Mouse (Mus musculus) CH12.LX (cell line): ENCODE data around the gene Reep1. TPM values are rescaled to one million over a fixed set of nuclear protein-coding genes. Genes with fewer than 3 reads are reported as not detected.

ENCODE experiments used
- DNase-seq: peaks from one replicate; pipeline ENCODE4 v3.0.0-alpha.2; 2013; ENCODE audit errors: extremely low read depth
- H3K27ac ChIP-seq: 2 replicates; pipeline ENCODE4 v1.5.1; 2012; ENCODE audit warnings: low read depth, mild to moderate bottlenecking, control low read depth, moderate library complexity; ENCODE audit not compliant: insufficient read depth
- H3K27me3 ChIP-seq: replicated peaks from 2 replicates; pipeline ENCODE3; 2012; ENCODE audit warnings: inconsistent platforms
- H3K36me3 ChIP-seq, 2 experiments: replicated peaks in 1 of 2; 2 replicates each; pipeline versions ENCODE3 to v1.6.1; 2012; ENCODE audit warnings: inconsistent platforms in 1 of 2, low read length in 1 of 2, mild to moderate bottlenecking in 1 of 2, mixed read lengths in 1 of 2, moderate library complexity in 1 of 2; ENCODE audit not compliant: control insufficient read depth in 1 of 2, insufficient read depth in 1 of 2
- H3K4me1 ChIP-seq, 2 experiments: 2 replicates each; pipeline ENCODE4 v1.6.1; 2012; ENCODE audit warnings: inconsistent platforms in 1 of 2, moderate library complexity in 1 of 2; ENCODE audit not compliant: insufficient read depth in 2 of 2, control insufficient read depth in 1 of 2
- H3K4me2 ChIP-seq: 2 replicates; pipeline ENCODE4 v1.6.1; 2012; ENCODE audit warnings: low read depth, mild to moderate bottlenecking, control low read depth; ENCODE audit not compliant: poor library complexity, insufficient read depth, severe bottlenecking
- H3K4me3 ChIP-seq, 3 experiments: fragments of 150-350 bp in 1 of 3; sonication (generic) in 1 of 3; replicated peaks in 1 of 3; 2 replicates each; pipeline versions ENCODE3 to v1.5.1; 2011 to 2012; ENCODE audit warnings: low read depth in 2 of 3, low read length in 2 of 3, mild to moderate bottlenecking in 2 of 3, moderate library complexity in 2 of 3, control low read depth in 1 of 3, improper control_type of control experiment in 1 of 3, inconsistent platforms in 1 of 3, mixed read lengths in 1 of 3; ENCODE audit not compliant: poor library complexity in 1 of 3
- H3K79me2 ChIP-seq: replicated peaks from 2 replicates; pipeline ENCODE4 v1.6.1; 2012; ENCODE audit warnings: mild to moderate bottlenecking, moderate library complexity; ENCODE audit not compliant: control insufficient read depth, poor library complexity, insufficient read depth, severe bottlenecking; ENCODE audit errors: extremely low read depth
- H3K9ac ChIP-seq: 2 replicates; pipeline ENCODE4 v1.6.1; 2012; ENCODE audit warnings: low read depth, mild to moderate bottlenecking, control low read depth, moderate library complexity; ENCODE audit not compliant: insufficient read depth
- H3K9me3 ChIP-seq: replicated peaks from 2 replicates; pipeline ENCODE3; 2012; ENCODE audit warnings: low read length, inconsistent platforms, mixed read lengths
- BHLHE40 ChIP-seq: IDR thresholded peaks from 2 replicates; pipeline ENCODE4 v1.6.1; 2011; ENCODE audit warnings: mild to moderate bottlenecking, low read depth, low read length, improper control_type of control experiment
- CHD2 ChIP-seq: IDR thresholded peaks from 2 replicates; pipeline ENCODE4 v1.6.1; 2011; ENCODE audit warnings: low read length, improper control_type of control experiment
- CTCF ChIP-seq, 2 experiments: IDR thresholded peaks in 1 of 2; conservative IDR thresholded peaks in 1 of 2; 2 replicates each; pipeline ENCODE4 v1.5.1; 2011 to 2012; ENCODE audit warnings: low read depth in 2 of 2, low read length in 2 of 2, improper control_type of control experiment in 1 of 2, inconsistent platforms in 1 of 2, mild to moderate bottlenecking in 1 of 2, moderate library complexity in 1 of 2
- E2F4 ChIP-seq: IDR thresholded peaks from 2 replicates; pipeline ENCODE4 v1.6.1; 2011; ENCODE audit warnings: low read depth, low read length, improper control_type of control experiment; ENCODE audit not compliant: insufficient replicate concordance
- EP300 ChIP-seq: IDR thresholded peaks from 2 replicates; pipeline ENCODE4 v1.6.1; 2011; ENCODE audit warnings: low read length, improper control_type of control experiment
- ETS1 ChIP-seq: conservative IDR thresholded peaks from 2 replicates; pipeline ENCODE4 v1.6.1; 2012; ENCODE audit warnings: low read depth, mild to moderate bottlenecking, inconsistent platforms, low read length, improper control_type of control experiment, moderate library complexity
- HCFC1 ChIP-seq: IDR thresholded peaks from 2 replicates; pipeline ENCODE4 v1.6.1; 2012; ENCODE audit warnings: low read depth, mild to moderate bottlenecking, inconsistent platforms, low read length, improper control_type of control experiment
- IRF4 ChIP-seq: IDR thresholded peaks from 2 replicates; pipeline ENCODE4 v1.6.1; 2014; ENCODE audit warnings: low read depth, mild to moderate bottlenecking, inconsistent platforms, low read length, improper control_type of control experiment
- JUN ChIP-seq: IDR thresholded peaks from 2 replicates; pipeline ENCODE4 v1.6.1; 2011; ENCODE audit warnings: low read depth, mild to moderate bottlenecking, low read length, improper control_type of control experiment, moderate library complexity; ENCODE audit not compliant: insufficient read depth
- JUND ChIP-seq: conservative IDR thresholded peaks from 2 replicates; pipeline ENCODE4 v1.6.1; 2011; ENCODE audit warnings: low read depth, low read length, improper control_type of control experiment
- KAT2A ChIP-seq: IDR thresholded peaks from 2 replicates; pipeline ENCODE4 v1.6.1; 2012; ENCODE audit warnings: low read length, improper control_type of control experiment, inconsistent platforms; ENCODE audit not compliant: insufficient replicate concordance
- MAFK ChIP-seq: IDR thresholded peaks from 2 replicates; pipeline ENCODE4 v1.6.1; 2011; ENCODE audit warnings: low read length, improper control_type of control experiment; ENCODE audit not compliant: insufficient replicate concordance
- MYC ChIP-seq: IDR thresholded peaks from 2 replicates; pipeline ENCODE4 v1.6.1; 2011; ENCODE audit warnings: low read depth, mild to moderate bottlenecking, improper control_type of control experiment, low read length
- NELFE ChIP-seq: IDR thresholded peaks from 2 replicates; pipeline ENCODE4 v1.6.1; 2011; ENCODE audit warnings: low read depth, low read length, improper control_type of control experiment
- POLR2A ChIP-seq: IDR thresholded peaks from 2 replicates; pipeline ENCODE4 v1.6.1; 2011; ENCODE audit warnings: low read depth, mild to moderate bottlenecking, improper control_type of control experiment, low read length
- RCOR1 ChIP-seq: conservative IDR thresholded peaks from 2 replicates; pipeline ENCODE4 v1.6.1; 2012; ENCODE audit warnings: low read depth, mild to moderate bottlenecking, inconsistent platforms, low read length, improper control_type of control experiment
- SIN3A ChIP-seq: IDR thresholded peaks from 2 replicates; pipeline ENCODE4 v1.6.1; 2012; ENCODE audit warnings: low read length, improper control_type of control experiment, inconsistent platforms
- TBP ChIP-seq: conservative IDR thresholded peaks from 2 replicates; pipeline ENCODE4 v1.6.1; 2011; ENCODE audit warnings: low read depth, low read length, improper control_type of control experiment
- TCF12 ChIP-seq: IDR thresholded peaks from 2 replicates; pipeline ENCODE4 v1.6.1; 2014; ENCODE audit warnings: low read depth, mild to moderate bottlenecking, inconsistent platforms, low read length, improper control_type of control experiment
- USF1 ChIP-seq: IDR thresholded peaks from 2 replicates; pipeline ENCODE4 v1.6.1; 2014; ENCODE audit warnings: low read depth, mild to moderate bottlenecking, inconsistent platforms, low read length, improper control_type of control experiment
- ZKSCAN1 ChIP-seq: IDR thresholded peaks from 2 replicates; pipeline ENCODE4 v1.6.1; 2012; ENCODE audit warnings: low read depth, inconsistent platforms, low read length, improper control_type of control experiment, borderline replicate concordance
- ZMIZ1 ChIP-seq: IDR thresholded peaks from 2 replicates; pipeline ENCODE4 v1.6.1; 2012; ENCODE audit warnings: low read depth, mild to moderate bottlenecking, inconsistent platforms, low read length, improper control_type of control experiment
- ZNF384 ChIP-seq: IDR thresholded peaks from 2 replicates; pipeline ENCODE4 v1.6.1; 2012; ENCODE audit warnings: low read depth, low read length, improper control_type of control experiment, inconsistent platforms
- dilution Hi-C: fragments of 300-500 bp; cut with MboI; formaldehyde crosslinking; loops from 2 replicates; pipeline ENCODE4 v1.14.3; 2020; ENCODE audit warnings: low sequenced_read_pairs; ENCODE audit not compliant: extremely low pct_unique_long_range_greater_than_20kb, extremely low pct_ligation_motif_present
- in situ Hi-C: fragments of 300-500 bp; cut with MboI; formaldehyde crosslinking; loops from 3 replicates; pipeline ENCODE4 v1.14.3; 2019; ENCODE audit warnings: low sequenced_read_pairs, low pct_ligation_motif_present, low pct_unique_long_range_greater_than_20kb, mixed read lengths
- polyA plus RNA-seq: library from polyadenylated mRNA; unstranded; fragments of >175 nt; gene quantifications from 2 replicates; pipeline ENCODE4 v1.2.1, GENCODE M21; 2012; ENCODE audit warnings: low read depth; ENCODE audit not compliant: insufficient read length
- total RNA-seq, 2 experiments: library from RNA; depleted of rRNA; stranded (reverse); fragments of 300-350 nt in 1 of 2; fragments of >200 nt in 1 of 2; gene quantifications; 2 replicates each; pipeline ENCODE4 v1.2.3; 2012 to 2014

The Reep1 gene
- total and polyA plus RNA-seq, 3 experiments = 0.33 to 1.3 (median 1.2) TPM

- Histone ChIP-seq H3K9me3 (no peaks in the 10 kb centered on the region), H3K27me3 (no peaks in the 10 kb centered on the region), H3K79me2 (peaks cover 56% of the 10 kb centered on the region), H3K27ac (no peak overlapping the region), H3K4me1 (peaks cover 2 to 12% of the 10 kb centered on the region in 2 experiments; a peak in 2 of 4 replicates), H3K9ac (no peak overlapping the region), H3K4me3 (no peak overlapping the region), H3K4me2 (no peak overlapping the region), H3K36me3 (peaks cover 4 to 53% of the 10 kb centered on the region in 2 experiments)
- in situ Hi-C loops (no loop called here), dilution Hi-C loops (no loop called here)
- no peak for TF ChIP-seq JUND
- no peak for TF ChIP-seq ETS1
- no peak for TF ChIP-seq ZMIZ1
- TF ChIP-seq ZNF384 = no peak
- no peak for TF ChIP-seq IRF4
- no peak for TF ChIP-seq ZKSCAN1
- no peak for TF ChIP-seq JUN
- TF ChIP-seq MYC = no peak
- no peak for TF ChIP-seq CHD2
- no peak for TF ChIP-seq KAT2A
- TF ChIP-seq USF1 = no peak
- no peak for TF ChIP-seq CTCF (conservative IDR thresholded peaks at IDR 0.05 in 1 of 2, IDR thresholded peaks at IDR 0.05 in 1 of 2; ENCODE audit: low read depth in 2 of 2, low read length in 2 of 2)
- no peak for TF ChIP-seq RCOR1
- TF ChIP-seq E2F4 = no peak
- no peak for TF ChIP-seq BHLHE40
- no peak for TF ChIP-seq POLR2A
- no peak for TF ChIP-seq SIN3A
- TF ChIP-seq NELFE = no peak
- DNase-seq = no peak
These were observed 129.4 kb downstream of the Reep1 start for GRCm38 (mm10) chr6:71836811-71837210.

DNA sequence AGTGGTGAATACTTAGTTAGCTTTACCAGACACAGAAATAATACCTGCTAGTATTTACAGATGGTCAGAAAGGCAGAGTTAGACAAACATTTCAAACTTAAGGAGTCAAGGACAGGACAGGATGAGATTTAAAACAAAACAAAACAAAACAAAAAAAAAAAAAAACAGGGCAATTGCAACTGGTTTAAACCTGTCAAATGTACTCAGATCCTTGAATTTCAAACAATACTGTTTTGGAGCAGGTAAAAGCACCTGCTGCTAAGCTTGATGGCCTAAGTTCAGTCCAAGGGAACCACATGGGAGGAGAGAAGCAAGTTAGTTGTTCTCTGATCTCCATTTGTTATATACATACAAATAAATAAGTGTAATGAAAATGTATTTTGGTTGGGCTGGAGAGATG, 132.5 kb downstream of the Reep1 start:
- in situ Hi-C loops = no loop called here
- dilution Hi-C loops = no loop called here
- no peak for TF ChIP-seq POLR2A
- TF ChIP-seq TCF12 = no peak
- TF ChIP-seq EP300 = no peak
- no peak for TF ChIP-seq TBP
- no peak for TF ChIP-seq HCFC1
- TF ChIP-seq MAFK = no peak
- no peak for TF ChIP-seq IRF4

More for the DNA sequence above, 132.5 kb downstream of the Reep1 start:
- Histone ChIP-seq H3K9me3 (no peaks in the 10 kb centered on the region), H3K9ac (no peak overlapping the region), H3K4me1 (no peaks in the 10 kb centered on the region; a peak in 1 of 4 replicates), H3K27me3 (no peaks in the 10 kb centered on the region), H3K27ac (no peak overlapping the region), H3K36me3 (peaks cover 4 to 45% of the 10 kb centered on the region in 2 experiments), H3K79me2 (peaks cover 44% of the 10 kb centered on the region), H3K4me3 (no peak overlapping the region), H3K4me2 (no peak overlapping the region)
- no peak for DNase-seq
